Mouse (Mus musculus) cerebellum, adult 2 months (tissue): ENCODE measurements around the gene Colgalt1.

ENCODE experiments used
- CTCF ChIP-seq: fragments of 200-500 bp; IDR thresholded peaks from 2 replicates; pipeline ENCODE4 v1.5.1; 2011; ENCODE audit warnings: low read depth, mild to moderate bottlenecking, control low read depth, low read length, moderate library complexity, borderline replicate concordance; ENCODE audit not compliant: insufficient read depth
- POLR2A ChIP-seq: fragments of 200-500 bp; IDR thresholded peaks from 2 replicates; pipeline ENCODE4 v1.6.1; 2011; ENCODE audit warnings: low read length, control low read depth, borderline replicate concordance; ENCODE audit not compliant: insufficient read depth

GRCm38 (mm10) chr8:71575020-71575419, 35.8 kb upstream of the Colgalt1 start:
- no peak for TF ChIP-seq CTCF
- no peak for TF ChIP-seq POLR2A
